Mouse (Mus musculus) heart, postnatal 0 days (tissue): ENCODE data around the gene Ucma.

Experiments
- CTCF ChIP-seq: IDR thresholded peaks from 2 replicates; pipeline ENCODE4 v1.5.1; 2016; ENCODE audit warnings: antibody characterized with exemption, control low read depth, low read depth
- EP300 ChIP-seq: IDR thresholded peaks from 2 replicates; pipeline ENCODE4 v1.6.1; 2016; ENCODE audit warnings: antibody characterized with exemption, low read depth

DNA sequence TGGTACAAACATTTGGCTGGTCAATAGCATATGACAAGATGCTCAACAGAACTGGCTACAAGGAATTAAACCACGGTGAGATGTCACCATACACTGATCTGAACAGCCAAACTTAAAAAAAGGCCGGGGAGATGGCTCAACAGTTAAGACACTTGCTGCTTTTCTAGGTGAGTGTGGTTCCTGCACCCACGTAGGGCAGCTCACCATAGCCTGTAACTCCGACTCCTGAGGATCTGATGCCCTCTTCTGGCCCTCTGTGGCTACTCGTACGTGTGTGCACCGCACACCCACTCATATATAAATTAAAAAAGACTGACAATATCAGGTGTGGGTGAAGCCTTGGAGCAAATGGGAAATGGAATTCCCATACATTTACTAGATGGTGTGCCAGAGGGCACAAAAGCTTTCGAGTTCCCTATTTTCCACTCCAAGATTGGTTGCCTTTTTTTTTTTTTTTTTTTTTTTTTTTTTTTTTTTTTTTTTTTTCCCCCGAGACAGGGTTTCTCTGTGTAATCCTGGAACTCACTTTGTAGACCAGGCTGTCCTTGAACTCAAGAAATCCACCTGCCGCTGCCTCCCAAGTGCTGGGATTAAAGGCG lies 13.0 kb downstream of the Ucma start:
- no peak for TF ChIP-seq CTCF
- no peak for TF ChIP-seq EP300
